Comparison of ENCODE assay signal across 8 mouse cellular contexts in the genomic region with DNA sequence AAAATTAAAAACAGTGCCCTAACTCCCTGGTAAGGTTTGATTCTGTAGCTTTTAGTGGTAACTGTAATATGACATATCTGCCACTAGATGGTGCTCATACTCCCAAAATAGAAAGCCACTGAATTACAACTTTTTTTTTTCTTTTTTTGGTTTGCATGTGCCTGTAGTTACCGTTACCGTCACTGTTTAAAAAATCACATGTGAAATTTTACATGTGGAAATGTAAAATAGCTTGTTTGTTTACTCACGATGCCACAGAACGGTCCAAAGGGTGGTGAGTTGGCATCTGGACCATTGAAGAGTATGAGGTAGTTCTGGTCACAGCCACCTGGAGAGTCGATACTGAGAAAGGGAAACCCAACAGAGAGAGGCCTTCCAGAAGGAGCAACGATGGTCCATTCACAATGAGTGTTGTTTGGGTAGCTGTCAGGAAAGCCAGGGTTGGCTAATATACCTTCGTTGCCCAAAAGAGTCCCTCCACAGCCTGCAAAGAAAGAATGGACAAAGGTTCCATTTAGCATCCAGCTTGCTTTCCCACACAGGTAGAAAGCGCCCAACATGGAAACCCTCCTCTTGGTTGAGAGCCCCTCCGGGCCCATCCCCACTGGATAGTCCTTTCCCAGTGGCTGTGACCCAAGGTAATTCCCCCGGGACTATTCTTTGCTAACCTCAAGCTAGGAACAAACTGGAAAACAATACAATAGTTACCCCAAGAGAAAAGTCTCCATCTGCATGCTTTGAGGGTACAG. TPM values are rescaled to one million over a fixed set of nuclear protein-coding genes. Genes with fewer than 3 reads are reported as not detected.
DNase-seq lines count a peak whose midpoint lies in the region; ATAC-seq and TF ChIP-seq lines count a peak whose summit lies in the region.

No protein-coding gene starts in this region.

- peak; percentile 62 for ATAC-seq in activated CD4-positive, CD25-positive, alpha-beta regulatory T cell, adult 4 months
- ATAC-seq in granulocyte monocyte progenitor cell, adult 5-6 weeks (replicated peaks; ENCODE audit: poor library complexity, severe bottlenecking): peak; percentile 63
- peak; percentile 57 for ATAC-seq in midbrain, embryonic 15.5 days (replicated peaks)

- H3K4me2 ChIP-seq in midbrain, embryonic 15.5 days: no peak overlapping the region

- H3K9ac ChIP-seq in midbrain, embryonic 15.5 days: no peak overlapping the region

- no peaks in the 10 kb centered on the region for H3K36me3 ChIP-seq in midbrain, embryonic 15.5 days (replicated peaks)

- peak; percentile 52; the same call in 1 of the 2 replicates for TF ChIP-seq CTCF in lung, adult 2 months (IDR thresholded peaks at IDR 0.05; ENCODE audit: insufficient read depth, low read length)

- no peak overlapping the region for H3K4me3 ChIP-seq in lung, adult 2 months (replicated peaks; ENCODE audit: extremely low read depth, low read depth, low read length)
- no peak overlapping the region for H3K4me3 ChIP-seq in midbrain, embryonic 15.5 days

- H3K27me3 ChIP-seq in midbrain, embryonic 15.5 days (replicated peaks): no peaks in the 10 kb centered on the region

- DNase-seq in lung, adult 2 months: no peak
- DNase-seq in lung, adult 18-20 months: no peak
- no peak for DNase-seq in cerebellum, adult 11-12 months
- no peak for DNase-seq in c-Kit-positive CD71-positive TER-119-positive erythroid progenitor cells, embryonic 14.5 days (ENCODE audit: low spot score)
- no peak for DNase-seq in kidney, postnatal 10 days

- H3K27ac ChIP-seq in midbrain, embryonic 15.5 days: no peak overlapping the region

- 49% methylated on average over 10 of the region's 10 CpGs for WGBS in lung, adult 2 months
- 54% methylated on average over 10 of the region's 10 CpGs for WGBS in midbrain, embryonic 15.5 days

- H3K9me3 ChIP-seq in midbrain, embryonic 15.5 days: no peaks in the 10 kb centered on the region

- H3K4me1 ChIP-seq in lung, adult 2 months (ENCODE audit: control insufficient read depth, insufficient read depth, low read length): no peaks in the 10 kb centered on the region
- H3K4me1 ChIP-seq in midbrain, embryonic 15.5 days: no peaks in the 10 kb centered on the region

- no peak for TF ChIP-seq POLR2A in lung, adult 2 months (IDR thresholded peaks at IDR 0.05; ENCODE audit: borderline replicate concordance, extremely low read depth, low read depth, low read length)

RNA-seq across cellular contexts. Expression of gene Rsu1, which starts 7.1 kb away (rescaled TPM):
- polyA plus RNA-seq in lung, adult 2 months (2012; rRNA removed): 103 and 125 TPM in 2 replicates
- 10 to 100 TPM; 73.2 to 78.3 TPM for polyA plus RNA-seq in activated CD4-positive, CD25-positive, alpha-beta regulatory T cell, adult 4 months (2017; shearing (Covaris generic))
- total RNA-seq in granulocyte monocyte progenitor cell, adult 5-6 weeks (2014; fragmentation: Nextera tagmentation): 114 and 115 TPM in 2 replicates
- total RNA-seq in granulocyte monocyte progenitor cell, adult 5-6 weeks (2017): 149 and 155 TPM in 2 replicates
- 59.0 and 63.0 TPM in 2 replicates for polyA plus RNA-seq in midbrain, embryonic 15.5 days (2015; fragmentation: Nextera tagmentation; extraction: Ambion mirVana)
